Mouse (Mus musculus) MN1 (cell line): ENCODE data around the gene Krt77.

Source experiments
- DNase-seq: peaks from one replicate; pipeline ENCODE4 v3.0.0-alpha.2; 2016; ENCODE audit warnings: low spot score

Gene Krt77

DNA sequence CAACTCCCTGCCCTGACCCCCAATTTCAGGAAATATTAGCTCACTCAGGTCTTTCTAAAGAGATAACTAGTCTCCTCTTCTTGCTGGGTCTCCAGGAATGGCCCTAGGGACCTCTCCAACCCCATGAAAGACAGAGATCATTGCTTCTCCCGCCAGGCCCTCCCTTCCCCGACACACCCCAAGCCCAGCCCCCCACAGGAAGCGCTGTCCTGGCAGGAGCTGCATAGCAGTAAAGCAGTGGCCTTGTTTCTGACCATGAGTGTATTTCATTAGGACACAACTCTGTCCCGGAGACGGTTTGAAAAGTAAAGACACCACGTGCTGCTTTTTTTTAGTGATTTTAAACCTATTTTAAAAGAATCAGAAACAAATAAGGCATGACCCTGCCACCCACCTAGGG lies 36.4 kb downstream of the Krt77 start:
- no peak for DNase-seq

- DNase-seq, result no peak
Observed at GRCm38 (mm10) chr15:101829441-101829840, 40.1 kb downstream of the Krt77 start.

DNA sequence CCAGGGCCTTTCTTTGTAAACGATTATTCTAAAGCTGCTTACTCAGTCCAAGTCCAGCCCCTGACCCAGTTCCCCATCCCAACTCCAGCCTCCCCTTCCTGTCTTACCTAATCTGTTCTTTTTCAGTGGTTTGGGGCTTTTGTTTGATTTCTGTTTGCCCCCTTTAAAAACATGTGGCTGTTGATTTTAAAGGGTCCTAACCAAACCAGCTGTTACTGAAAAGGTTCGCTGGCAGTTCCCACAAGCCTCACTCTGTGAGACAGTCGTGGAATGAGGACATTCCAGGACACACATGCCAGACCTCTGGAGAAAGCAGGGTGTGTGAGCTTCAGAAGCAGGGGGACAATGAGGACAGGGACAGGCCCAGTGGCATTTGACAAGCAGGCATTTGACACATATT lies 47.7 kb downstream of the Krt77 start:
- DNase-seq, result no peak

DNA sequence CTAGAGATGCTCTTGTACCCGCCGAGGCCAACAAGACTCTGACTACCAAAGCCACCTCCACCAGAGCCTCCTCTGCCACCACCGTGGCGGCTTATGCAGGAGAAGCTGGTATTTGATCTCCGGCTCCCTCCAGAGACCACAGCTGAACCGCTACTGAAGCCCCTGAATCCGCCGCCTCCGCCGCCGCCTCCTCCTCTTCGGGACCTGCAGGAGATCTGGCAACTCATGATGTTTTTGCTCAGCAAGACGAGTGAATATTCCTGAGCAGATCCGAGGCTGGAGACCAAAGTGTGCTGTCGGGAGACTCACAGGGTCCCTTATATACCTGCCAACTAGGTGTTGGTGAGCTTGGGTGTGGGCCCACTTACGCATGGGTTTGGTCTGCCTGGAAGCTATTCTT lies 51.6 kb downstream of the Krt77 start, which contains the start of gene Krt2:
Gene Krt2 (minus strand): TSS at position 295 of the 400 bp plus-strand sequence.
- DNase-seq, result no peak
